Mouse (Mus musculus): ENCODE data around the gene Myl12a. TPM values are rescaled to one million over a fixed set of nuclear protein-coding genes. Genes with fewer than 3 reads are reported as not detected.

Gene Myl12a
- polyA plus RNA-seq, 1 experiment = 47.9 TPM

GRCm38 (mm10) chr17:71010646-71011242 lies 8.1 kb upstream of the Myl12a start:
- WGBS = 63% methylated on average over 7 of the region's 7 CpGs
- TF ChIP-seq POLR2A (IDR thresholded peaks at IDR 0.05; ENCODE audit: borderline replicate concordance, insufficient read depth, low read length) = no peak
- no peak for DNase-seq

GRCm38 (mm10) chr17:71009751-71010150 lies 7.1 kb upstream of the Myl12a start:
- TF ChIP-seq CTCF (IDR thresholded peaks at IDR 0.05; ENCODE audit: borderline replicate concordance, insufficient read depth, low read depth, low read length) (no peak), POLR2A (IDR thresholded peaks at IDR 0.05; ENCODE audit: borderline replicate concordance, insufficient read depth, low read length) (no peak)
- Histone ChIP-seq H3K27ac (ENCODE audit: insufficient read depth, low read length) (no peak overlapping the region), H3K27me3 (ENCODE audit: control insufficient read depth, insufficient read depth, low read length) (no peaks in the 10 kb centered on the region), H3K4me3 (replicated peaks; ENCODE audit: insufficient read depth, low read depth, low read length) (no peak overlapping the region), H3K4me1 (ENCODE audit: control insufficient read depth, insufficient read depth, low read length) (0 out of 2 replicates have a peak, but pooled peaks cover 2% of the 10 kb centered on the region)
- DNase-seq = no peak
- WGBS = 56% methylated on average over 1 of the region's 1 CpGs

More at GRCm38 (mm10) chr17:71010646-71011242, 8.1 kb upstream of the Myl12a start:
- Histone ChIP-seq H3K4me1 (ENCODE audit: control insufficient read depth, insufficient read depth, low read length) (0 out of 2 replicates have a peak, but pooled peaks cover 2% of the 10 kb centered on the region), H3K4me3 (replicated peaks; ENCODE audit: insufficient read depth, low read depth, low read length) (no peak overlapping the region), H3K27ac (ENCODE audit: insufficient read depth, low read length) (no peak overlapping the region), H3K27me3 (ENCODE audit: control insufficient read depth, insufficient read depth, low read length) (no peaks in the 10 kb centered on the region)

- no peaks in the 10 kb centered on the region for H3K4me1 ChIP-seq (ENCODE audit: control insufficient read depth, insufficient read depth, low read length)
- H3K27ac ChIP-seq (ENCODE audit: insufficient read depth, low read length) = no peak overlapping the region
- DNase-seq = no peak
- no peak for TF ChIP-seq POLR2A (IDR thresholded peaks at IDR 0.05; ENCODE audit: borderline replicate concordance, insufficient read depth, low read length)
- no peak for TF ChIP-seq CTCF (IDR thresholded peaks at IDR 0.05; ENCODE audit: borderline replicate concordance, insufficient read depth, low read depth, low read length)
- WGBS = 81% methylated on average over 3 of the region's 3 CpGs
- H3K27me3 ChIP-seq (ENCODE audit: control insufficient read depth, insufficient read depth, low read length) = no peaks in the 10 kb centered on the region
- no peak overlapping the region for H3K4me3 ChIP-seq (replicated peaks; ENCODE audit: insufficient read depth, low read depth, low read length)
Measured at GRCm38 (mm10) chr17:71008676-71009075, 6.0 kb upstream of the Myl12a start.

DNA sequence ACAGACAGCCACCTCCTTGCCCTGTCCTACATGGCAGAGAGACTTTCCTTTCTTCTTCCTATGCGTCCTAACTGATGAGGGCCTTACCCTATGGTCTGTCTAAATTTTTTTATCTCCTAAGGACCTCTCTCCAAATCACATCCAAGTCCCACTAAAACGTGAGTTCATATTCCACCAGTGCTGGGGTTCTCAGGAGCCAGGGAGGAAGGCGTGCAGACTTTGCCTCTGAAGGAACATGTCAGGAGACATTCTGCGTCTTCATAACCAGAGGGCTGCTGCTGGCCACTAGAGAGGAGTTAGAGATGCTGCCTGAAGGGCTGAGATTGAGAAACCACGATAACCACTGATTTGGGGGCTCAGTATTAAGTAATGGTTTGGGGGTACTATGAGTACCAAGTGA lies 4.3 kb upstream of the Myl12a start:
- DNase-seq = no peak
- H3K27ac ChIP-seq (ENCODE audit: insufficient read depth, low read length) = no peak overlapping the region
- no peak overlapping the region for H3K4me3 ChIP-seq (replicated peaks; ENCODE audit: insufficient read depth, low read depth, low read length)
- no peaks in the 10 kb centered on the region for H3K4me1 ChIP-seq (ENCODE audit: control insufficient read depth, insufficient read depth, low read length)
- H3K27me3 ChIP-seq (ENCODE audit: control insufficient read depth, insufficient read depth, low read length) = no peaks in the 10 kb centered on the region
- no peak for TF ChIP-seq POLR2A (IDR thresholded peaks at IDR 0.05; ENCODE audit: borderline replicate concordance, insufficient read depth, low read length)
- no peak for TF ChIP-seq CTCF (IDR thresholded peaks at IDR 0.05; ENCODE audit: borderline replicate concordance, insufficient read depth, low read depth, low read length)
- 88% methylated on average over 5 of the region's 5 CpGs for WGBS

DNA sequence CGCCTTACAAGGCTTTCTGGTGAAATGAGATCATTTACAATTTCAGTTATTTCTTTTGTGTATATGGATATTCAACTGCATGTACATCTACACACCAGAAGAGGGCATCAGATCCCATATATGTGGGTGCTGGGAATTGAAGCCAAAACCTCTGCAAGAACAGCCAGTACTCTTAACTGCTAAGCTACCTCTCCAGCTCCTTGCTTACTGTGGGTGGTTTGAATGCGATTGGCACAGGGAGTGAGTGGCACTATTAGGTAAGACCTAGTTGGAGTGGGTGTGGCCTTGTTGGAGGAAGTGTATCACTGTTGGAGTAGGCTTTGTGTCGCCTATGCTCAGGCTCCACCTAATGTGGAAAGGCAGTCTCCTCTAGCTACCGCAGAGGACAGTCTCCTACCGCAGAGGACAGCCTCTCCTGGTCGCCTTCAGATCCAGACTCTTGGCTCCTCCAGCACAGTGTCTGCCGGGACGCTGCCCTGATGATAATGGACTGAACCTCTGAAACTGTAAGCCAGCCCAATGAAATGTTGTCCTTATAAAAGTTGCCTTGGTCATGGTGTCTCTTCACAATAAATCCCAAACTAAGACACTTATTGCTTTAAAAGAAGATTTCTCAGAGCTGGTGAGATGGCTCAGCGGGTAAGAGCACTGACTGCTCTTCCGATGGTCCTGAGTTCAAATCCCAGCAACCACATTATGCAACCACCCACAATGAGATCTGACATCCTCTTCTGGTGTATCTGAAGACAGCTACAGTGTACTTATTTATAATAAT lies 1.7 kb upstream of the Myl12a start:
- DNase-seq = no peak
- WGBS = 95% methylated on average over 10 of the region's 10 CpGs
- Histone ChIP-seq H3K27ac (ENCODE audit: insufficient read depth, low read length) (no peak overlapping the region), H3K27me3 (ENCODE audit: control insufficient read depth, insufficient read depth, low read length) (no peaks in the 10 kb centered on the region), H3K4me1 (ENCODE audit: control insufficient read depth, insufficient read depth, low read length) (no peaks in the 10 kb centered on the region), H3K4me3 (replicated peaks; ENCODE audit: insufficient read depth, low read depth, low read length) (no peak overlapping the region)
- TF ChIP-seq POLR2A (IDR thresholded peaks at IDR 0.05; ENCODE audit: borderline replicate concordance, insufficient read depth, low read length) (no peak), CTCF (IDR thresholded peaks at IDR 0.05; ENCODE audit: borderline replicate concordance, insufficient read depth, low read depth, low read length) (no peak)

- no peak for DNase-seq
- TF ChIP-seq CTCF (IDR thresholded peaks at IDR 0.05; ENCODE audit: borderline replicate concordance, insufficient read depth, low read depth, low read length) (no peak), POLR2A (IDR thresholded peaks at IDR 0.05; ENCODE audit: borderline replicate concordance, insufficient read depth, low read length) (no peak)
- H3K27ac ChIP-seq (ENCODE audit: insufficient read depth, low read length) = no peak overlapping the region
- 91% methylated on average over 2 of the region's 2 CpGs for WGBS
- no peak overlapping the region for H3K4me3 ChIP-seq (replicated peaks; ENCODE audit: insufficient read depth, low read depth, low read length)
- no peaks in the 10 kb centered on the region for H3K4me1 ChIP-seq (ENCODE audit: control insufficient read depth, insufficient read depth, low read length)
- H3K27me3 ChIP-seq (ENCODE audit: control insufficient read depth, insufficient read depth, low read length) = no peaks in the 10 kb centered on the region
Measured at GRCm38 (mm10) chr17:71003721-71004120, 1.0 kb upstream of the Myl12a start.

GRCm38 (mm10) chr17:71003112-71003511 lies 434 bp upstream of the Myl12a start:
- no peak for DNase-seq
- Histone ChIP-seq H3K27ac (ENCODE audit: insufficient read depth, low read length) (no peak overlapping the region), H3K4me3 (replicated peaks; ENCODE audit: insufficient read depth, low read depth, low read length) (no peak overlapping the region), H3K4me1 (ENCODE audit: control insufficient read depth, insufficient read depth, low read length) (no peaks in the 10 kb centered on the region), H3K27me3 (ENCODE audit: control insufficient read depth, insufficient read depth, low read length) (no peaks in the 10 kb centered on the region)
- TF ChIP-seq CTCF (IDR thresholded peaks at IDR 0.05; ENCODE audit: borderline replicate concordance, insufficient read depth, low read depth, low read length) (no peak), POLR2A (IDR thresholded peaks at IDR 0.05; ENCODE audit: borderline replicate concordance, insufficient read depth, low read length) (no peak)
- WGBS = 74% methylated on average over 4 of the region's 4 CpGs
